Mouse (Mus musculus) gastrocnemius, postnatal 36 days (tissue): ENCODE data around the gene Ccl25. TPM values are rescaled to one million over a fixed set of nuclear protein-coding genes. Genes with fewer than 3 reads are reported as not detected.
A peak's percentile ranks its signal among the peaks of the same experiment; 100 is the strongest.
"Not testable (repeated sequence)": the region's sequence is repeated elsewhere in the genome, so short reads cannot be mapped to it uniquely, and the experiment has no call there.

Source experiments
- DNase-seq, 2 experiments: peaks; one replicate each; pipeline ENCODE4 v3.0.0; 2022
- intact Hi-C: fragments of 180-260 bp; cut with DNase I; formaldehyde crosslinking; loops from one replicate; pipeline ENCODE4 v1.15.1; 2025
- total RNA-seq, 2 experiments: library from RNA; stranded (reverse); gene quantifications; 2 replicates each; pipeline ENCODE4 v1.2.3; 2021

Ccl25 gene
- total RNA-seq, 2 experiments from 2014 or later = 16.0 to 16.6 TPM

DNA sequence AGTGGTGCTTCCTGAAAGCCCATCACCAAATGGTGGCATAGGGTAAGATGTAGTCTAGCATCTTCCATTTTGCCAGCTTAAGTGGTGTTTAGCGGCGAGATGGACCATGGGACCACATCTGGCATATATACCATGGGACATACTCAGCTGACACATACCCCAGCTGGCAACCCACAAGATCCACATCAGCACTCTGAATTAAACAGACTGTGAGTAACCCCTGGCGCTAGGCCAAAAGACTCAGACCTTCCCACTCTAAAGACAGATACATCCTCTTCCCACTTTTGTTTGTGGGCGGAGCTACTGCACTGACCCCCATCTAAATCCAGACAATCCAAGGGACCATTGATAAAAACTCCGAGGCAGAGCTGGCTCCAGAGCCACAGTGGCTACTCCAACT, 4.0 kb downstream of the Ccl25 start:
- DNase-seq = no peak
- intact Hi-C loops = loop anchor here (5.0 kb wide), 2 partner anchors 38 to 162 kb away; partner anchors contain the start of gene Evi5l

DNA sequence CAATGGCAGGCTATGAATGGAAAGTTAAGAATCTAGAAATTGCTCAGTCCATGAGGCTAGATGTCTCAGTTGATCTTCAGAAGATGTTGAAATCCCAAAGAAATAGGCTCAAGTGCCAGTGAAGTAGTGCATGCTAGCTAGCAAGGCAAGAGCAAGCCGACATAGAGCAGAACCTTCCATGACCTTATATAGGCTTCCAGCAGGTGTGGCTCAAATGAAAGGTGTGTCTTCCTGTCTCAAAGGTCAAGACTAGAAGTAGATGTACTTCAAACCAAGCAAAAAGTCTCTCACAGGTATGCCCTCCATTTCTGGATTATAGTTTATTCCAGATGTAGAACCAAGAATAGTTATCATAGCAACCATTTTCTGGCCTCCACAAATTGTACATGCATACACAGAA, 9.0 kb downstream of the Ccl25 start:
- intact Hi-C loops = no loop called here
- no peak for DNase-seq

DNA sequence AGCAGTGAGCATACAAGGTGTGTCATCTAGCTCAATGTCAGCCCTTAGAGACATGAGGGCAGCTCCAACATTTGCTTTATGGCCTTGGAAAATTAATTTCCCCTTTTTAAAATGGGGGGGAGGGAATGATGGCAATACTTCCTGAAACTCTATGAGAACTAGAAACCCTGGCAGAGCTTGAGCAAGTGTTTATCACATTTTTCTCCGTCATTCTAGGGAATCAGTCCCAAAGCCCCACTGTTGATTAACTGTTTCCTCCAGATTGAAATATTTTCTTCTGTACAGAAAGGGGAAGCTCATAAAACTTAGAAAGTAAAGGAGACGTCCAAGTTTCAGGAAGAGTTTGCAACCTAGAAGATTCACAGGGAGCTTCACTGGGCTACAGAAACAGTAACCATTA, 10.7 kb downstream of the Ccl25 start:
- intact Hi-C loops = no loop called here
- no peak for DNase-seq

DNA sequence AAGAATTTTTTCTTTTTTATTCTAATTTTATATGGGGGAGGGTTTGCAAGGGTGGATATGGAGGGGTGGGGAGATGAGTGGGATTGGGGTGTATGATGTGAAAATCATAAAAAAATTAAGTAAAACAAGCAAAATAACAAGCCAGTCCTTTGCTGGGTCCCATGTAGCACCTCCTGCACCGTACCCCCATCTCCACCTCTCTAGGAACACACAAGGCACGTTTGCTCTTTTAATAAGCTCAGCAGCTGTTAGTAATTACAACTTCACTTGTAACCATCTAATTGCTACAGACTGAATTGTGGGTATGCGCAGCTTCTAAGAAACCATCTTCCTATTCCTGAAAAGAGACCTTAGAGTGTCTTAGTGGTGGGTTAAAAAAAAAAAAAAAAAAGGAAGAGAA, 15.2 kb downstream of the Ccl25 start:
- intact Hi-C loops = no loop called here
- DNase-seq = no peak

DNA sequence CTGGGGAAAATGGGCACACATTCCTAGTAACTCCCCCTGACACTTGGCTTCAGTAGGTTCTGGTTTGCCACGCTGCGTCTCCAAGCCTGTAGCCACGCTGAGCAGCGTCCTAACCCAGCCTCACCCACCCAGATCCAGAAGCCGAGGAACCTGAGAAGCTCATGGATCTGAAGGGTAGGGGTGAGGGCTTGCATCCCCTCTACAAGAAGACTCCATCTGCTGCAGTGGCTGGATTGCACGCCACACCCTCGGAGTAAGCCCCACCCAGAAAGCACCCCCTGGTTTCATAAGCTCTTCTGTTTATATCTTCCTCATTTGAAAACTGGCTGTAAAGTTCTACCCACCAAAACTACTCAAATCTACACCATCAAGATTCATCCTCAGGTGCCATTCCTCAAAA, 22.7 kb downstream of the Ccl25 start:
- intact Hi-C loops = no loop called here
- DNase-seq = no peak

DNA sequence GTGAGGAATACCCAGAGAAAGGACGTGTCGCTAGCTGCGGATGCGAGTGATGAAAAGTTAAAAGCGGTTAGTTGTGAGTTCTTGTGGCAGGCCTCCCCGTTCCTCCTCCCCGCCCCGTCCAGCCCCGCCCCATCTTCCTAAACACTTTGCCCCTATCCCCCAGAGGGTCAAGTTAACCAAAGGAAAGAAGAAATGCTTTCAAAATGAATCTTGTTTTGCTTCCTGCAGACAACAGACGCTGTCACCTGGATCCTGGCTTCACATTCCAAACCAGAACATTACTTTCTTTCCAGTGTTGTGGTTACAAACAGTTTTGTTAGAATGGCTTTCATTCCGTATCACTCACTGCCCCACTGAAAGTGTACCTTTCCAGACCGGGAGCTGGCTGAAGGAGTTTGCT, 23.3 kb downstream of the Ccl25 start:
- intact Hi-C loops = no loop called here
- DNase-seq = no peak

DNA sequence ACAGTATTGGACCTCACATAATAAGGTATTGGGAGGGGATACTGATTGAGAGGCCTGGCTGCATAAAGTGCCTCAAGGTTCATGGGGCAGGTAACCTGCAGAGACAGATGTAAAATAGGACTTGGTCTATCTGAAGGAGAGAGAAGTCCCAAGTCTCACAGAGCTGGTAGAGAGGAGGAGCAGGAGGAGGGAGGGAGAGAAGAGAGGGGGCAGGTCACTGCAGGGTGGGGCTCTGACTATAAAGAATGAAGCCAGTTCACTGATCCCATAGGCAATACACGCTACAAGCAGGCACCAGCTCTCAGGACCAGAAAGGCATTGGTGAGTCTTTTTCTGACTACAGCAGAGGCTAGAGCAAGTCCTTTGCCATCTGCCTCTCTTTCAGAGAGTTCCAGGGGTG, 24.3 kb downstream of the Ccl25 start:
- no peak for DNase-seq
- intact Hi-C loops = no loop called here

DNA sequence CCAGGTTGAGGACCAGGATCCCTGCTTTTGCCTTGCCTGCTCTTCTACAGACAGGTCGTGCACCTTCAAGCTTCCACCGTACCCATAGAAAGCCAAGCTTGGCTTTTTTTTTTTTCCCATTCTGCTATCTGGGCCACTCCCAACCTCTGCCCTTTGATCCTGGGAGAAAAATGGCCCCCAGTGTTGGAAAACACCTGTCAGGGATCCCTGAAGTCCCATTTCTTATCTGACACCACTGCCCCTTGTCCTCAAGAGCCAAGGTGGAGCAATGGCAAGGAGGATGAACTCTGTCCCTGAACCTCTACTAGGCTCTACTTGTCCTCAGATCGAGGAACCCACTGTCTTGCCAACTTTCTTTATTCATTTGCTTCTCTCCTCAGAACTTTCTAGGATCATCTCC, 25.6 kb downstream of the Ccl25 start:
- no peak for DNase-seq
- intact Hi-C loops = no loop called here

DNA sequence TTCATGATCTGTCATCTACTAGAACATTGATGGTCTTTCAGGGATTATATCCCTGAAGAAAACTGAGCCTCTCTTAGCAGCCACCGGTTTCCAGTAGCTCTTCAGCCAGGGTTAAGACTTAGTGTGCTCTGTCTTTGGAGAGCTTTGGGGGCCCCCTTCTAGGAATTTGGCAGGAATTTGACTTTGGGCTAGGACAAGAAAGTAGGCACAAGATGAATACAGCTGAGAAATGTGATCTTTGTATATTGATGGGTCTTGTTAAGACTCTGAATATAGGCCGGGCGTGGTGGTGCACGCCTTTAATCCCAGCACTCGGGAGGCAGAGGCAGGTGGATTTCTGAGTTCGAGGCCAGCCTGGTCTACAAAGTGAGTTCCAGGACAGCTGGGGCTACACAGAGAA, 27.6 kb downstream of the Ccl25 start:
- intact Hi-C loops, DNase-seq: not testable (repeated sequence)

DNA sequence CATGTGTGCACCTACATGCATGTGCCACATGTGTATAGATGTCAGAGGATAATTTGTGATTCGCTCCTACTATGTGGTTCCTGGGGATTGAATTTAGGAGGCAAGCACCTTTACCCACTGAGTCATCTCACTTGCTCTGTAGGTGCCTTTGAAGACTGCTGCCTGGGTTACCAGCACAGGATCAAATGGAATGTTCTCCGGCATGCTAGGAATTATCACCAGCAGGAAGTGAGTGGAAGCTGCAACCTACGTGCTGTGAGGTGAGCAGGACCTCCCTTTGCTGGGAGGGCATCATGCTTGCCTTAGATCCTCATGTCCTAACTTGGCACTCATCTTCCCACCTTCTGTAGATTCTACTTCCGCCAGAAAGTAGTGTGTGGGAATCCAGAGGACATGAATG, 28.7 kb downstream of the Ccl25 start:
- no peak for DNase-seq
- intact Hi-C loops = no loop called here

DNA sequence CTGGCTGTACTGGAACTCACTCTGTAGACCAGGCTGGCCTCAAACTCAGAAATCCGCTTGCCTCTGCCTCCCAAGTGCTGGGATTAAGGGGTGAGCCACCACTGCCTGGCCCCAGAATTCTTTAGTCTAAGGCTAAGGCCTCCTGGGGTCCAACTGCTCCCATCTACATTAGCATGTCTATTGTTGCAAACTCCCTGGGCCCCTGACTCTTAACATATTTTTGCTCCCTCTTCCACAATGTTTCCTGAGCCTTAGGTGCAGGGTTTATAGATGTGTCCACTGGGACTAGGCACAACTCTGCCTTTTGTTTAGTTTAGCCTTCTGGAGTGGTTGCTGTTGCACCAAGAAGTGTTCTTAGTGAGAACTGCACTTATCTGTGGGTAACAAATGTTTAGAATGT, 29.5 kb downstream of the Ccl25 start:
- no peak for DNase-seq
- intact Hi-C loops = no loop called here

DNA sequence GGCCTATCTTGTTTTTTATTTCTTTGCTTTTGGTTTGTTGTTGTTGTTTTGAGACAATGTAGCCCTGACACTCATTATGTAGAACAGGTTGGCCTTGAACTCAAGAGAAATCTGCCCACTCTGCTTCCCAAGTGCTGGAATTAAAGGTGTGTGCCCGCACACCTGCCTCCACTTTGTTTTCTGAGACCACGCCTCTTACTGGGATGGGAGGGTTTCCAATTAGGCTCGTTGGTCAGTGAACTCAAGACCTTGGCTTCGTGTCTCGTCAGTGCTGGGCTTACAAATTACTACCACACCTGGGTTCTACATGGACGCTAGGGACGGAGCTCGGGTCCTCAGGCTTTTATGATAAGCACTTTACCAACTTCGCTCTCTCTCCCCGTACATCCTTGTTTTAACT, 30.4 kb downstream of the Ccl25 start:
- DNase-seq = no peak
- intact Hi-C loops = no loop called here

DNA sequence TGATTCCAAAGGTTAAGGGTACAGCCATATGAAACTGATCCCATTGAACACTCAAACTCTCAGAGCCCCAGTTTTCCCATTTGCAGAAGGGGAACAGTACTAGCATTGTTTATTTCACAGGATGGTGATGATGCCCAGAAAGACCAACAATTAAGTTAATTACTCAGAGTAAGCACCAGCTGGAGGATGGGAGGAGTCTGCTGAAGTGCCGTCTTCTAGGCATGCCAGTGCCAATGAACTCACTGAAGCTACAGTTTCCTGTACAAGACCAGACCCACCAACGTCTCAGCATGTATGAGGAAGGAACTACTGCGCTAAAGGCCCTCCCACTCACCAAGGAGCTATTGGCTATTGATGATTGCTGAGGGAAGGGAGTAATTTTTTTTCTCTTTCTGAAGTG, 34.4 kb downstream of the Ccl25 start:
- intact Hi-C loops = no loop called here
- no peak for DNase-seq

DNA sequence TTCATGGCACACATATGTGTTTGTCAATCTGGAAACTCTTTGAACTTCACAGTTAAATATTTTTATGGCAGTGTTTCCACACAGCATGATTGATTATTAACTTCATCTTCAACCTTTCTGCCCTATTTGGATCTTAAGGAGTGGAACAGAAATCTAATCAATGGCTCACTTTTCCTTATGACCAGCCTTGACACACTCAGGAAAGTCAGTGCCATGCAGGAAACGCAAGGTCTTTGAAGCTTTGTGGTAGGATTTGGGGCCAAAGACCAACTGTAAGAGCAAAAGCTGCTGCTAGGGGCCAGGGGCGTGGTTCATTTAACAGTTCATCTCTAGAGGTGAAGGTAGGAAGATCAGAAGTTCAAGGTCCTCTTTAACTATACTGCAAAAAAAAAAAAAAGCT, 35.9 kb downstream of the Ccl25 start:
- DNase-seq = no peak
- intact Hi-C loops = no loop called here

DNA sequence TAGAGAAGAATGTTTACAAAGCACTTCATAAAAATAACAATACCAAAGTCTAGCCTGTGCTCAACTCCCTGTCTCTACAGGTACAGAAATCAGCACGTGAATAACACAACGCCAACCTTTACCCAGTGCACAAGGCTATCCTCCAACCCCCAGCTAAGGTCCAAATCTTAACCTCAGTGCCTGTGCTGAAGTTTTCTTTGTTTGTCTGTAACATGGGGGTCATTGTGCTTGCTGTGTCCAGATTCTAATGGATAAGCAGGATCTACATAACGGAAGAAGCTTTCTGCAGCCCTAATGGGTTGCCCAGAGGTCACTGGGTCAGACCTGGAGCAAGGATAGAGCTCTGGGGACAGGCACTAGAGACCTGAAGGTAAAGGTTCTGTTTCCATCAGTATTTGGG, 41.2 kb downstream of the Ccl25 start:
- no peak for DNase-seq
- intact Hi-C loops = loop anchor here (5.0 kb wide), 1 partner anchor 39 kb away; the partner anchor contains the start of genes Ccl25 and Elavl1

DNA sequence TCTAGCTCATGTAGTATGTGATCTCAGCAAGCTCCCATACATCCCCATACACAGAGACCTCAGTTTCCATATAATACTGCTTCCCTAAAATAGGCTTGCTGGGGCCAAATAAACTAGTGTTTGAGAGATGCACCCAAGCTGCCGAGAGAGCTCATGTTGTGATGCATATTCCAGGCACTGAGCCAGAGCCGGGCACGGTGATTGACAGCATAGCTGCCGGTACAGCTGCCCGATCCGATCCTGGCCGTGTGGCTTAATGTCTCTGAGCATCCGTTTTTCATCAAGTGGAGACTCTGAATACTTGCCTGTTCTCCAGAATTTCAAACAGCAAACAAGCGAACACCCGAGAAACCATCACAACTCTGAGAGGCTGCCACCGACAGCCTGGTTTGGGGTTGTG, 42.8 kb downstream of the Ccl25 start:
- intact Hi-C loops = loop anchor here (5.0 kb wide), 1 partner anchor 41 kb away; the partner anchor contains the start of genes Ccl25 and Elavl1
- DNase-seq = peak; percentile 37 to 52

DNA sequence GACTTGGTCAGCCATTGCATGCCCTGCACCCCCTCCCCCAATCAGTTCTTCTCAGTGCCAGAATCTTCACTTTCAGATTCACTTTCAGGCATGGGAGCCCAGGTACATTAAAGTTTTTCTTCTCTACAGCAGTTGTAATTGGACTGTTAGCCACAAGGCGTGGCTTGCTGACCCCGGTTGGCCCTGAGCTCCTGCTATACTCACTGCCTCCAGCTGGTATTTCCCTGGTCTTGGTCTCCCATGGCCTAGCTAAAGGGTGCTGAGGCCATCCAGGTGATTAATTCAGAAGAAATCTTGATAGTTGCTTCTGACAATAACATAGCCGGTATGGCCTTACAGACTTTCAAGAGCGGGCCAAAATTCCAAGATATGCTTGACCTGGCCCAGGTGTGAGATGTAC, 43.5 kb downstream of the Ccl25 start:
- no peak for DNase-seq
- intact Hi-C loops = loop anchor here (5.0 kb wide), 1 partner anchor 41 kb away; the partner anchor contains the start of genes Ccl25 and Elavl1

DNA sequence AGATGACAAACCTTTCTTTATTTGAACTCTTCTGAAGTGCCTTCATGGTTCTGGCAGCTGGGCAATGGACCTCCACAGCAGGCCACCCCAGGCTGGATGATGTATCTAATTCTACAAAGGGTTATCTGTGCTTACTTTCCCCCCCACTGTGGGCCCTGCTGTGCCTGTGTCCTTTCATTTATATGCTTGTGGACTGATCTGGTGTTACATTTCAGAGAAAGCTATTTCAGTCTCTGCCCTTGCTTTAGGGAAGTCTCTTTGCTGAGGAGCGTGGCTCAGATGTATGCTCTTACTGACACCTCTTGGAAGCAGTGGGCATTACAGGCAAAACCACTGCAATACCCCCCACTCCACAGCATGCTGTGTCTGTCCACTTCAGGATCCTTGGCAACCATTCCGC, 45.1 kb downstream of the Ccl25 start:
- intact Hi-C loops = loop anchor here (5.0 kb wide), 3 partner anchors 103 to 178 kb away; partner anchors contain the start of gene Tgfbr3l
- DNase-seq = peak; percentile 30 to 35

DNA sequence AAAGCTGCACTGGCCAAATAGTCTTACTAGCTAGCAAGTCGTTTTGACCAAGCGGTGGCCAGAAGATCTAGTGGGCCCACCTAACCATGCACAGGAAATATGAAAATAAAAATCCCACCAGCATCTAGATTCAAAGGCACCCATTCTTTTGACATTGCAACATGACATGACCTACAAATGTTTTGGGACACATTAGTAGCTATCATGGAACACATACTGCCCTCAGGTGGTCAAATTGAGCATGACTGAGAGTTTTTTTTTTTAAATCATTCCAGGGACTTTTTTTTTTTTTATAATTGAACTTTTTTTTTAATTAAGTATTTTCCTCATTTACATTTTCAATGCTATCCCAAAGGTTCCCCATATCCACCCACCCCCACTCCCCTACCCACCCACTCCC, 47.6 kb downstream of the Ccl25 start:
- no peak for DNase-seq
- intact Hi-C loops = loop anchor here (5.0 kb wide), 3 partner anchors 105 to 180 kb away; partner anchors contain the start of gene Tgfbr3l

DNA sequence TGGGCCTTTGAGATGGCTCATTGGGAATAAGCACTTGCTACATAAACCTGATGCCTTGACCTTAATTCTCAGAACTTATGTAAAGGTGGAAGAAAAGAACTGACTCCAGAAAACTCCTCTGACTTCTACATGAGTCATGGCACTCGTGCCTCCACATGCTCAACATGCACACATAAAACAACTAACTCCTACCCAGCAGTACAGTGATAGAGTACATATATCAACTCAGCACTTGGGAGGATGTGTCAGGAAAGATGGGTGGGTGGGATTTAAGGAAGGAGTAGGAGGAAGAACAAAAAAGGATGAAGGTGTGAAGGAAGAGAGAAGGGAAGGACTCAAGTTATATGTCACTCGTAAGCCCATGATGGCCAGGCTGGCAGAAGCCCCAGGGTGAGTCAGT, 76.4 kb downstream of the Ccl25 start:
- no peak for DNase-seq
- intact Hi-C loops = no loop called here

DNA sequence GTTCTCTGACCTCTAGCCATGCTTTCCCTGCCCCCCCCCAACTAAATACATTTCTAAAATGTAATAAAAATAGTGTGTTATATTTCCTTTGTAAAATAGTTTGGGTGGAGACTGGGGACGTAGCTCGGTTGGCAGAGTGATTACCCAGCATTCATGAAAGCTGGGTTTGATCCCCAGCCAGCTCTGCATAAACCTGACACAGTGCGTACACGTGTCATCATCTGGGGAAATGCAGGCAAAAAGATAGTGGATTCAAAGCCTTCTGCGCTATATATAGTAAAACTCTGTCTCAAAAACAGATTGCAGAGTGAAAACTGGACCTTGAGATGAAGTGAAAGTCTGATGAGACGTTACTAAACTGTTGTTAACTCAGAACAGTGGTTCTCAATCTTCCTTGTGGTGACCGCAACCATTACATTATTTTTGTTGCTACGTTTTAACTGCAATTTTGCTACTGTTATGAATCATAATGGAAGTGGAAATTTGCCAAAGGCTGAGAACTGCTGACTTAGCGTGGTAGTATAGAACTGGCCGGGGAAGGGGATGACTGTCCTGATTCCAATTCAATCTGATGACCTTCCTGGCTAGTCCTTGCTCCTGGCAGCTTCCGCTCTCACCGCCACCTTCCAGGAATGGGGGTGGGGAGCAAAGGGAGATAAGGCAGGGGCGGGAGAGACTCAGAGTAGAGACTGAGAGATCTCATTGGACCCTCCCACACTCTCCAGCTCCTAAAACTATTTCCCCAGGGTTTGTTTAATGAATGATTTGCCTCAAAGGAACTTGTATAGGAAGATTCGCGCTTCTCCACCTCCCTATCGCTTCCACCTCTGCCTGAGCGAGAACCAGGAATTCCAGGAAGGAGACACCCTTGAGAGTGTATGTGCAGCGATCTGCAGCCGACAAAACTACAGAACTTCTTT, 79.2 kb downstream of the Ccl25 start:
- intact Hi-C loops = no loop called here
- DNase-seq = no peak

DNA sequence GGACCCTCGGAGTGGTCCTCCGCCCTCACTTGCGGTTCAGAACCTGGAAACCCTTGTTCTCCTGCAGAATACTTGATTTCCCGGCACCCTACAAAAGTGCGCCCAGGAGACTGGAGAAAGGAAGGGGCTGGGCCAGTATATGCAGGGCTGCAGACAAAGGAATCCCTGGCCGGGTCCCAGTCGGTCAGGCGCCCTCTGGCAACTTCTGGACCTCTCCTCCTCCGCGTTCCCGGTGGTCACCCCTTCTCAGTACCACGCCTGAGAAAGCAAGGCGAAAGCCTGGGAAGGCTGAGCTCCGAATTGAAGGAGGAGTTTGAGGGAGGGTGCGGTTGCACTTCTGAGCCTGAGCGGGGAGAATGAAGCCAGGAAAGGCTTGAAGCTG, 79.9 kb downstream of the Ccl25 start:
- intact Hi-C loops = no loop called here
- DNase-seq = no peak
